Mouse (Mus musculus) liver, embryonic 16.5 days (tissue): ENCODE measurements around the gene Akap9. TPM values are rescaled to one million over a fixed set of nuclear protein-coding genes. Genes with fewer than 3 reads are reported as not detected.
A peak's percentile ranks its signal among the peaks of the same experiment; 100 is the strongest.
"Not testable (repeated sequence)": the region's sequence is repeated elsewhere in the genome, so short reads cannot be mapped to it uniquely, and the experiment has no call there.

Experiments
- ATAC-seq: fragments of 200-750 bp; cut with Nextera tagmentation; 2 replicates; pipeline ENCODE4 v1.8.0; 2017; ENCODE audit warnings: low read depth, mild to moderate bottlenecking, moderate number of reproducible peaks, moderate library complexity
- H3K27ac ChIP-seq: fragments of 300-500 bp; sonication (generic); 2 replicates; pipeline ENCODE4 v1.5.1; 2014; ENCODE audit warnings: mild to moderate bottlenecking, low read length
- H3K27me3 ChIP-seq: fragments of 300-500 bp; sonication (generic); 2 replicates; pipeline ENCODE4 v1.6.1; 2014; ENCODE audit warnings: low read depth, low read length, mixed read lengths; ENCODE audit not compliant: control insufficient read depth, insufficient read depth
- H3K36me3 ChIP-seq: fragments of 300-500 bp; sonication (generic); 2 replicates; pipeline ENCODE4 v1.6.1; 2014; ENCODE audit warnings: mild to moderate bottlenecking; ENCODE audit not compliant: control insufficient read depth, insufficient read depth
- H3K4me1 ChIP-seq: fragments of 300-500 bp; sonication (generic); 2 replicates; pipeline ENCODE4 v1.6.1; 2014; ENCODE audit warnings: low read depth, low read length, mixed read lengths; ENCODE audit not compliant: control insufficient read depth
- H3K4me2 ChIP-seq: fragments of 300-500 bp; sonication (generic); 2 replicates; pipeline ENCODE4 v1.6.1; 2014; ENCODE audit warnings: low read depth, low read length, mixed read lengths
- H3K4me3 ChIP-seq: fragments of 300-500 bp; sonication (generic); 2 replicates; pipeline ENCODE4 v1.5.1; 2014; ENCODE audit warnings: low read depth, mild to moderate bottlenecking, low read length
- H3K9ac ChIP-seq: fragments of 300-500 bp; sonication (generic); 2 replicates; pipeline ENCODE4 v1.6.1; 2014; ENCODE audit warnings: low read depth, low read length
- H3K9me3 ChIP-seq: fragments of 300-500 bp; sonication (generic); replicated peaks from 2 replicates; pipeline ENCODE4 v1.6.1; 2016; ENCODE audit warnings: low read length; ENCODE audit not compliant: control insufficient read depth
- WGBS: fragments of 180-500 bp; shearing (Covaris S2); extraction: QIAGEN DNeasy Blood & Tissue Kit; methylation state at CpG from one replicate; pipeline ENCODE4 v1.1.7; 2014; ENCODE audit not compliant: insufficient replicate concordance; 5-methylcytosine and 5-hydroxymethylcytosine counted together
- polyA plus RNA-seq: library from polyadenylated mRNA; unstranded; fragments of >200 nt; fragmentation: Nextera tagmentation; extraction: Ambion mirVana; gene quantifications from 2 replicates; pipeline ENCODE4 v1.2.1, GENCODE M21; 2015

Gene Akap9
- polyA plus RNA-seq, 1 experiment from 2014 or later, result 26.1 TPM

- Histone ChIP-seq H3K36me3 (peaks cover 5% of the 10 kb centered on the region; the same call in 1 of the 2 replicates), H3K27ac (no peak overlapping the region), H3K4me2 (no peak overlapping the region), H3K9me3 (no peaks in the 10 kb centered on the region), H3K9ac (no peak overlapping the region), H3K4me3 (no peak overlapping the region), H3K4me1 (no peaks in the 10 kb centered on the region), H3K27me3 (no peaks in the 10 kb centered on the region)
- WGBS, result 55% methylated on average over 4 of the region's 4 CpGs
- ATAC-seq, result no peak
Observed at GRCm38 (mm10) chr5:3977904-3978303, 50.0 kb downstream of the Akap9 start.

DNA sequence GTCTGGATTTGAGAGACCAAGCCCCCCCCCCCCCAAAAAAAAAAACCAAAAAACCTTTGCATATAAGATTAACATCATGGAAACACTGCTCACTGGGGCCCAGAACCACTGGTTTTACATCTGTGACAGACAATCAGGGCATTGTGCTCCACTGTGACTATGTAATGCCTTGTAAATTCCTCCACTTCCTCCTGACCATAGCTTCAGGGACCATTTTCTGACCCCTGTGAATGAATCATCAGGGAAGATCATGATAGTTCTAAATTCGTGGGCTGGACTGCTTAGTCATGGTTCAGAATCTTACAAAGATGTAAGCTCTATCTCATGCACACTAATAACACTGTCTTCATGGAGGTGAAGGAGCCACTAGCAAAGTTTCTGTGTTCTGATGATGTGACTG, 61.8 kb downstream of the Akap9 start:
- no peaks in the 10 kb centered on the region for H3K4me1 ChIP-seq
- ATAC-seq, result no peak
- H3K27ac ChIP-seq, result no peak overlapping the region
- H3K4me2 ChIP-seq, result no peak overlapping the region
- H3K36me3 ChIP-seq, result peaks cover 3% of the 10 kb centered on the region; the same call in 1 of the 2 replicates
- no peaks in the 10 kb centered on the region for H3K27me3 ChIP-seq
- no peak overlapping the region for H3K4me3 ChIP-seq
- no peak overlapping the region for H3K9ac ChIP-seq
- 36% methylated on average over 1 of the region's 1 CpGs for WGBS
- no peaks in the 10 kb centered on the region for H3K9me3 ChIP-seq

GRCm38 (mm10) chr5:3990499-3990898, 62.6 kb downstream of the Akap9 start:
- Histone ChIP-seq H3K4me1 (no peaks in the 10 kb centered on the region), H3K4me3 (no peak overlapping the region), H3K9me3 (no peaks in the 10 kb centered on the region), H3K27ac (no peak overlapping the region), H3K27me3 (no peaks in the 10 kb centered on the region), H3K4me2 (no peak overlapping the region), H3K36me3 (peaks cover 3% of the 10 kb centered on the region; the same call in 1 of the 2 replicates), H3K9ac (no peak overlapping the region)
- 74% methylated on average over 1 of the region's 1 CpGs for WGBS
- ATAC-seq, result no peak

GRCm38 (mm10) chr5:4004531-4005469, 76.9 kb downstream of the Akap9 start:
- Histone ChIP-seq H3K4me3 (peak overlapping the region; percentile 38), H3K4me2 (peak overlapping the region; percentile 31), H3K9me3 (no peaks in the 10 kb centered on the region), H3K9ac (no peak overlapping the region), H3K27ac (peak overlapping the region; percentile 47), H3K4me1 (no peaks in the 10 kb centered on the region), H3K27me3 (no peaks in the 10 kb centered on the region), H3K36me3 (no peaks in the 10 kb centered on the region)
- peak; percentile 94 for ATAC-seq
- WGBS, result 68% methylated on average over 16 of the region's 16 CpGs

- H3K9me3 ChIP-seq, result no peaks in the 10 kb centered on the region
- H3K4me1 ChIP-seq, result no peaks in the 10 kb centered on the region
- H3K27ac ChIP-seq, result no peak overlapping the region
- no peak overlapping the region for H3K4me3 ChIP-seq
- ATAC-seq, result no peak
- no peak overlapping the region for H3K9ac ChIP-seq
- H3K4me2 ChIP-seq, result no peak overlapping the region
- H3K36me3 ChIP-seq, result no peaks in the 10 kb centered on the region
- WGBS, result 73% methylated on average over 3 of the region's 3 CpGs
- H3K27me3 ChIP-seq, result no peaks in the 10 kb centered on the region
Observed at GRCm38 (mm10) chr5:4006606-4007005, 78.8 kb downstream of the Akap9 start.

GRCm38 (mm10) chr5:4008266-4008665, 80.4 kb downstream of the Akap9 start:
- Histone ChIP-seq H3K27me3 (no peaks in the 10 kb centered on the region), H3K4me1 (no peaks in the 10 kb centered on the region), H3K27ac (no peak overlapping the region), H3K9me3 (no peaks in the 10 kb centered on the region), H3K4me3 (no peak overlapping the region), H3K4me2 (no peak overlapping the region), H3K36me3 (no peaks in the 10 kb centered on the region), H3K9ac (no peak overlapping the region)
- no peak for ATAC-seq
- WGBS, result 80% methylated on average over 10 of the region's 10 CpGs

- Histone ChIP-seq H3K27ac (no peak overlapping the region), H3K4me3 (no peak overlapping the region), H3K4me2 (no peak overlapping the region), H3K9ac (no peak overlapping the region), H3K36me3 (no peaks in the 10 kb centered on the region), H3K4me1 (no peaks in the 10 kb centered on the region), H3K9me3 (no peaks in the 10 kb centered on the region), H3K27me3 (no peaks in the 10 kb centered on the region)
- no peak for ATAC-seq
- 72% methylated on average over 6 of the region's 6 CpGs for WGBS
Observed at GRCm38 (mm10) chr5:4009540-4009939, 81.7 kb downstream of the Akap9 start.

DNA sequence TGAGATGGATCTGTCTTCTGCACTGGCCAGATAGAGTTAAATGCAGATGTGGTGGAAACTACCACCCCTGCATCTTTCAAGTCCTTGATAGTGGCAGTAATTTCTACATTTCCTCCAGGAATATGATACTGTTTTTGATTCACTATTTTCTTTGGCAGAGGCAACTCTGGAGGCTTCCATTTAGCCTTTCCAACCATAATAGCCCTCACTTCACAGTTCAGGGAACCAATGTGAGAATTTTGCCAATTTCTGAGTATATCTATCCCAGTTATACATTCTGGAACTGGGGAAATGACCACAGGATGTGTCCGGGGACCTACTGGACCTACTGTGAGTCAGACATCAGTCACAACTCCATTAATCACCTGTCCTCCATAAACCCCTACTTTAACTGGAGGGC, 89.8 kb downstream of the Akap9 start:
- H3K9ac ChIP-seq, ATAC-seq, H3K27ac ChIP-seq, H3K4me3 ChIP-seq, H3K4me2 ChIP-seq, H3K9me3 ChIP-seq, H3K36me3 ChIP-seq, H3K4me1 ChIP-seq, H3K27me3 ChIP-seq: not testable (repeated sequence)
- WGBS, result 74% methylated on average over 1 of the region's 1 CpGs

DNA sequence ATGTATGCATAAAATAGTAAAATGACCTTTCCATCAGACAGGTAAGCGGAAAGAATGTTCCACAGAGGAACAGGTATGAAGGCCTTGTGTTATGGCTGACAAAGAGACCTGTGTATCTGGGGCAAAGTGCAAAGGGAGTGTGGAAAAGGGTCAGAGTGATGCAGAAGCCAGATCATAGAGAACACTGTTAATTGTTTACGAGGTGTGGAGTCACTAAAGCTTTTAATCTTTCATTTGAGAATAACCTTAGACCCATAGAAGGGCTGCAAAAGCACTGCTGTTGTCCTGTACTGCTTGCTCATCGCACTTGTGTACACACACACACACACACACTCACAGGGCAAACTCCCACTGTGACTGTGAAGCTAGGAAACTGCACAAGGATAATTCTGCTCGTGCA, 91.5 kb downstream of the Akap9 start:
- H3K27ac ChIP-seq, result no peak overlapping the region

More for the DNA sequence above, 91.5 kb downstream of the Akap9 start:
- no peak overlapping the region for H3K9ac ChIP-seq
- ATAC-seq, result peak; percentile 64
- no peak overlapping the region for H3K4me2 ChIP-seq
- 71% methylated on average over 4 of the region's 4 CpGs for WGBS
- H3K9me3 ChIP-seq, result no peaks in the 10 kb centered on the region
- H3K4me3 ChIP-seq, result no peak overlapping the region
- H3K36me3 ChIP-seq, result no peaks in the 10 kb centered on the region; the same call in 1 of the 2 replicates
- H3K4me1 ChIP-seq, result no peaks in the 10 kb centered on the region; the same call in 1 of the 2 replicates
- no peaks in the 10 kb centered on the region for H3K27me3 ChIP-seq
